Mouse (Mus musculus) urinary bladder, postnatal 25 days (tissue): ENCODE results near the gene Ptprm.

Experiments used
- DNase-seq: peaks from one replicate; pipeline ENCODE4 v3.0.0; 2022; ENCODE audit warnings: low spot score

The Ptprm gene

DNA sequence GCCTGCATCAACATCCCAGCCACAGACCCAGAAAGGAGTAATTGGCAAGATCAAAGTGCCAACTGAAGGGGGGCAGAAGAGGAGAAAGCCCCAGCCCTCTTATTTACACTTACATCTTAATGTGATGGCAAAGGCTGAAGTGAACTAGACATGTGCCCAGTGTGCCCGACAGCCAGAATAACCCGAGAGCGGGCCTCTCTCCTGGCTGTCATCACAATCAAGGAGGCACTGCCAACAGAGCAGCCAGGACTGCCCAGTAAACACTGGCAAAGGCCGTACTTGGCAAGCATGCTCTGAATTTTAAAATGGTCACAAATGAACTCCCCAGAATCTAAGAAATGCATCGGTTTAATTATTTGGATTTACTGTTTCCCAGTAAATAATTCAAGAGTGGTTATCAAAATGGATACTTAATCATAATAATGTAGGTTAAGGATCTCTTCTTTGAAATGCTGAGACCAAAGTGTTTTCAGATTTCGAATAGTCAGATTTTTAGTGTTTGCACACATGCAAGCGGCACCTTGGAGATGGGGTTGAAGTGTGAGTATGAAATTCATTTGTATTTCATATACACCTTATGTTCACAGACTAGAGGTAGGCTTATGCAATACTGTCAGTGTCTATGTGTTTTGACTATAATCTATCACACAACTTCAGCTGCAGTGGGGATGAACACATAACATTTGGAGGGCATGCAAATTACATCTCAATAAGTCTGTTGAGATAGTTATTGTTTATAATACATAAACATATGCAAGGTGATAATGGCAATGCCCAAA, 282.8 kb downstream of the Ptprm start:
- no peak for DNase-seq

DNA sequence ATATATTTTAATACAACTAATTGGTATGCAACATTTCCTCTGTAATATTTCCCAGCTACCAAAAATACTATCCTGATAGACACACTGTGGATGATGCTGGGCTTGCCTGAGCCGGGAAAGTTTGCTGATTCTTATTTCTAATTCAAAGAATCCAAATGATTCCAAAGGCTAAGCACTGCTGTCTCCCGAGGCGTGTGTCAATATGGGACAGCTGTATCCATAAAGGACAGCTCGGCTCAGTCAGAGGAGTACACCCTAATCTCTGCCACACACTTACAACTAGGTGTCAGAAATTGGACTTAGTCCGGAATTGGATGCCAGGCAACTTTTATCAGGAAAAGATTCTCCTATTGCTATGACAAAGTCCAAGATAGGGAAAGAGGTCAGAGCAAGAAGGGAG, 290.6 kb downstream of the Ptprm start:
- DNase-seq = no peak

DNA sequence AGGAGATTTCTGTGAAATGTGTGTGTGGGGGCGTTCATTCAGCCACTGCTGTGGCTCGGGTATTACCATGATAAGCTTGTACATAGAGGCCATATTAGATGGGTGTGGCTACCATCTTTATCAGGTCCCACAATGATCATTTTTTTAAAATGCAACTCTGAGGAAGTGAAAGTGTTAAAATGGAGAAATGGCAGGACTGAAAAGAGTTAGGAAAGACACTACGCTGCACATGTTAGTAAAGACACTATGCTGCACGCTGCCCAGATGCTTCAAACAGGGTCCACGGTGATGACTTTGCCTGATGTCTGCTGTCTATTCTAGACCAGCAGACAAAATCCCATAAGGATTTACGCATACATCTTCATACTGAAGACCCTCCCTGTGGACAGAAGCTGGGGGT, 298.6 kb downstream of the Ptprm start:
- DNase-seq = no peak

DNA sequence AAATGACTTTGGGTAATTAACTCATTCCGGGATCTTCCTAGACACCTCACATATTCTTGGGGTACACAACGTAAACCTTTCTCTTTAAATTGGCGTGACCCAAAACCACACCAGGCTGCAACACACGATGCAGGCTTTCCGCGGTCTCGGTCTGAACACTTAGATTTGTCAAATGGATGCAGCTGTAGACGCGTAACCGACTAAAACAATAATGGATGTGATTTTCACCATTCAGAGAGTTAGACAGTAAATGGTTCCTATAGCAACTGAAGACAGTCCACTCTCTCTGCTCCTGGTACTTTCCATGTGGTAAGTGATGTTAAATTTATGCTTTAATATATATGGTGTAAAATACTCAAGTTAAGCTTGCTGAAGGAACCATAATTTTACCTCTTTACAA, 300.1 kb downstream of the Ptprm start:
- no peak for DNase-seq

DNA sequence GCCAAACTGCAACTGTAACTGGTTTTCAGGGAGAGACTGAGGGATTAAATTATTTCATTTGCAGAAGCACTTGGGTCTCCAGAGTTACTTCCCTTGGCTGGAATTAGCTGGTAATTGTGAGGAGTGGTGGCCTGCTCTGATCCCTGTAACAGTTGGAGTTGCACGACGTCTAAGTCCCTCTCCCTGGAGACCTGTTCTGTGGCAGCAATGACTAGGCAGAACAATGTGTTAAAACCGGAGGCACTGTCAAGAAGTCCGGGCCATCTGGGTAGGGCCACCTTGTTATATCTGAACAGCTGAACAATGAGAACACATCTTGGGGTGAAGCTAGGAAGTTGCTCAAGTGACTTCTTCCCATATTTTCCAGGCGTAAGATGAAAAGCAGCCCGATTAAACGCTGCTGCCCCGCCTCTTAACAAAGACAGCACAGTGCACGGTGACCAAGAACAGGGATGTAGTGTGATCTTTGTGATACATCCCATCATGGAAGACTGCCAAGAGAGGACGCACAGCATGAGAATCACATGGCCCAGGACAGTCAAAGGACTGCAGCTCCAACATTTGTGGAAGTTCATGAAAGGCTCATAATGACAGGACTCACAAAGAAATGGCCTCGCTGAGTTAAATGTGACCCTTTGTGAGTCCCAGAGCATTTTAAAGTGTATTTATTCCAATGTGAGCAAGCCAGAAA, 301.5 kb downstream of the Ptprm start:
- DNase-seq = no peak

DNA sequence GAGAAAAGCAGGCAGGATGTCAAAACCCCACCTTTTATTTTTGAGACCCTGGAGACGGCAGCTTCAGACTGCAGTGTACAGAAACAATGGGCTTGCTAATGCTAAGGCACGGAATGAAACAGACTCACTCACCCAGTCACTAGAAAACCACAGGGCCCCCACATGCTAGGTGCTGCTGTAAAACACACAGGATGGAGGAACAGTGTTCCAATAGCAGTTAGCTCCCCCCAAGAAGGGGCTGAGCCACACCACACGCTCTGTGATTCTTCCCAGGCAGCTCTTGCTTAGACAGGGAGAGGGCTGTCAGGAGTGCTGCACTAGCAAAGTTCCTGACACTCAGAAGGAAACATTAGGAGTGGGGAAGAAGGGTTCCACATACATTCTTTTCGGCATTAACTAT, 306.6 kb downstream of the Ptprm start:
- no peak for DNase-seq

DNA sequence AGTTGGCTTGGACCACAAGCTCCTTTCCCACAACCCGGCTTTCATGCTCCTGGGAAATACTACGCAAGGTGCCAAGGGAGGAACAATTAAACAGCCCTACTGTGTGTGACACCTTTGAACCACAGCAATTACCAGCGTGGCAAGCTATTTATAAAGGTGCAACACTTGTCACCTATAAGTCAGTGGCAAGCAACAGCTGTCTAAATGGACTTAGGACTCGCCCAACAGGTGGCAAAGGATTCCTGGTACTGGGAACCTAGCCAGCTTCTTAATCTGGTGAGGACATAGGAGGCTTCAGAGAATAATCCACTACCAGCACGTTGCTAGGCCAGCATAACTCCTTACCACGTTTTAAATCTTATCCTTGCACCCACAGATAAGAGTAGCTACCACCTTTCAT, 315.7 kb downstream of the Ptprm start:
- DNase-seq = no peak

DNA sequence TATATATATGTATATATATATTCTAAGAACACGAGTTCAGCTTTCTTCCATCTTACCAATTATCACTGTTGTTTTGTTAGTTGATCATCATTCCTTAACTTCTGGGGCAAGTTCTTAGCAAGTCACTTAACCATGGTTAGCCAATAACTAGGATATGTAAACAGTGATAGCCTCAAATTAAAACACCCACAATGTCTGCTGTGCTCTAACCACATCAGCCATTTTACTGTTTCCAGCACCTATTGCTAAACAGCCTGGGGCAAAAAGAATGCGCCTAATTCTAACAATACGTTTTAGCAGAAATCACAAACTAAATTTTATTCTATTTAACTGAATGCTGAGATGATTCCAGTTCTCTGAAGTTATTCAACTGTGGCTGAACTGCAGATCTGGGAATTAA, 320.7 kb downstream of the Ptprm start:
- no peak for DNase-seq

DNA sequence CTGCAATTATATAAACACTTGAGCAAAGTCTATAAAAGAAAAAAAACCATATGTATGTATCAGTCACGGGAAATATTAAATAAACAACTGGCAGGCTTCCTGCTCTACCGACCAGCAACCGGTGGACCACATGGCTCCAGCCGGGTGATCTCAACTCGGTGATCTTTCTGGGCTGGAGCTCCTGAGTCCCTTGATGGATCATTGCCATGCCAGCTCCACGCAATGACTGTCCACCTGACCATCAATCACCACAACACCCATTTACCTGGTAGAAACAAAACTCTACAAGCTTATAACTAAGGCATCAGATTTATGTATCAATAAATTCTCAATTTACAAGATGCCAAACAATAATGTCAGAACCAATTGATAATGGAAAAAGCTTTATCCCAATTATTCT, 322.2 kb downstream of the Ptprm start:
- no peak for DNase-seq

DNA sequence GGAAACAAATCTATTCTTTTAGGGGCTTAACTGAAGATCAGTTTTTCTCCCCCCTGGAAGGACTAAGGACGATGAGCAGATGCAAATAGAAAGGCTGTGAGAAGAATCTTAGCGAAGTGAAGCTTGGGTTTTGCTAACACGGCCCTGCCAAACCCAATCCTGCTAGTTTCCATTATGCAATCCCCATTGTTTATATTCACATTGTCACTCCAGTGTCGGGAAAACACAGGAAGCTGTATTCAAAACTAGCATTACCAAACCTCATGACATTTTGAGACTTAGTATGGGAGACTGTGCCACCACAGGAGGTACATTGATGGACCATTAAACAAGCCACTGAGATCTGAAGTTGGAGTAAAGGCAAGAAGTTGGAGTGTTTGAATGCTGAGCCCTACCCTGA, 322.9 kb downstream of the Ptprm start:
- no peak for DNase-seq

DNA sequence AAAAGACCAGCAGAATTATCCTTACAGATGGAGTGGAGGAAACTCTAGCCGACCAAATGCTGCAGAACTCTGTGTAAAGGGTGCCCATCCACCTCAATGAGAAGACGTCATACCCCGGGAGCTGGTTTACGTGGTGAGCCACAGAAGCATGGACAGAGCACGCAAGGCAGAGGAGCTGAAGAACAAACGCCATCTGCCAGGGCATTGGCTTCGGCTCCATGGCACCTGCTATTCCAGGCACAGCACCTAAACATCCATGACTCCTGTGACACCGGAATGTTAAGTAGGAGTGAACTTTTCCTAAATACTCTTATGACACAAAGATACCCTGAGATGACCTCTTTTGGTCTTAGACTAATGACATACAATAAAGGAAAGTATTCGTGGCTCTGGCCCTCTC, 327.0 kb downstream of the Ptprm start:
- no peak for DNase-seq

DNA sequence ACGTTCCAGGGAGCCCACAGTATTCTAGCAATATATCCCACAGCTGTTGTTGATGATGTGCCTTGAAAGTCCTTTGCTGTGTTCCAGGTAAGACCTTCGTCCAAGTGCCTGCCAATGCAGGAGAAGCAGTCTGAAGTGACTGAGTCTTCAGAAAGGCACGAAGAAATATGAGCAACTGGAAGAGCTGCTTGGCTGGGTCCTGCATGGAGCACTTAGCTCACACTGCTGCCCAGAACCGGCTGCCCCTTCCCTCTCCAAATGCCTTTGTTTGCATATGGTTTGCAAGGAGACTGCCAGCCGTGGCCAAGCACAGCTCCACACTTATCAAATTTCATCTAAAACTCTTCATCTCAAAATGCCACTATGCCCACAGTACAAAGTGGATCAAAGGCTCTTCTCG, 337.8 kb downstream of the Ptprm start:
- DNase-seq = no peak

DNA sequence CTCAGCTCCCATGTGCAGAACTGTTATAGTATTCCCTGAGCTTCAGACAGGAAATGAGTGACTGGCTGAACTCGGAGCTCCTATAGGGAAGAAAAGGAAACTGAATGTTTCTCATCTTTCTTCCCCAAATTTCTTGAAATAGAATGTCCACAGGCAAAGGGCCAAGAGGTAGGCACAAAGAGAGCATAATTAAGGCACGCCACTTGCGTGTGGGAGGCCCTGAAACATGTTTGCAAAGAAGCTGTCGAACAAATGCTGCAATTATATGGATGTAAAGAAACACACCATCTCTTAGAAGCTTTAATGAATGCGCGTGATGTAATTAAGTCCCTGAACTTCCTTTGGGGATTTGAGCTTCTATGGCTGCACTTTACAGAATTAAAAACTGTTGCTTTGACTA, 341.0 kb downstream of the Ptprm start:
- no peak for DNase-seq

DNA sequence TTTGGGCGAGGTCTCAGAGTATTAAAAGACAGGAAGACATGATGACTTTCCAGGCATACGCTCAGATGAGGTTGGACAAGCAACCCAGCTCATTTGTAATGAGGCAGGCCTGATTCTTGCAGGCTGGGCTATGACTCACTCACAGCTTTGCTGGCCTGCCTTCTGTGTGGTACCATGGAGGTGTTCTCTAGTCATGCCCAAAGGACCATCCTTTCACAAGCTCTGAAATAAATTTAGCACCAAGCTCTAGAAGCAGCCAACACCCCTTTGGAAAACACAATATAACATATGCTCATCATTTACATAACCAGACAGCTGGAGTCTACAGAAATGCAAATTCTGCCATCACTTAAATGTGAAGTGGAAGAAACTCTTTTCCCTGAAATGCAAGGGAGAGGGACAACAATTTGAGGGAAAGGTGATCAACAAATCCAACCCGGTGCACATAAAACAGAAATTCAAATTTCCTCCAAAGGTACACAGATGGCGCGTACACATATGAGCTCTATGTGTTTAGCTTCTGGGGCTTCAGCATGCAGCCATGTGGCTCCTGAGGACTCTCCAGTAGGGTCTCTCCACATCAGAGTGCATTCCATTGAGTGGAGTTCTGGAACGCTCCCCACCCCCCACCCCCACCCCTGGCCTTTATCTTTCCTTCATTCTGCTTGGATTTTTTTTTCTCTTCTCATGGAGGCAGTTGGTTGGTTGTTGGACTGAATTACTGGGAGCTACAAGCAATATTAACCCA, 342.2 kb downstream of the Ptprm start:
- DNase-seq = no peak

DNA sequence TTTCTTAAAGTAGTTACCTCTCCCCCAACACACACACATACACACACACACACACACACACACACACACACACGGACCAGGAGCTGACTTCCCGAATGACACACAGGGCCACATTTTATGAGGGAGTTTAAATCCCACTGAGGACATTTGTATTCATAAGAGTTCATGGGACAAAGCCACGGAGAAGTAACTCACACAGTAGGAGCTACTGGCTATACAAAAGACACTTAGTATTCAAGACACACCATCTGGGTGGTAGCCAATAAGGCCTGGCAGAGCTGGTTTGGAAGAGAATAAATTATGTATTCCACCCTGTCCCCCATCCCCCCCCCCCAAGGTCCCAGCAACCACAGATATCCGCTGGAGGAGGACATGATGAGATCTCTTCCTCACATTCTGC, 344.1 kb downstream of the Ptprm start:
- DNase-seq = no peak

DNA sequence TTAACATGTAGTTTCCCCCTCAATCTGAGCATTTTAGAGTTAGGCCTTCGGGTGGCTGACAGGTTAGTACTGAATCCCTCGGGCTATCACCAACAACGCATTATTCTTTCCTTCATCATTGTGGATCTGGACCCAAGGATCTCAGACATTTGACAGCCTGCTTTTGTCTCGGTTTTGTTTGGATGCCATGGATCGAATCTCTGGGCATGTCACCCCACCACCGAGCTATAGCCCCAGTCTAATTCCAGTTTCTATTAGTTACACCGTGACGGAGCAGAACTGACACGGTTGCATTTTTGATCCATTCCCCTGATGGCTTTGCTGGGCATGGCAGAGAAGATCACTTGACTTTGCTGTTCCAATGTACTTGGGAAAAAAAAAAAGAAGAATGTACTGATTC, 346.1 kb downstream of the Ptprm start:
- no peak for DNase-seq

DNA sequence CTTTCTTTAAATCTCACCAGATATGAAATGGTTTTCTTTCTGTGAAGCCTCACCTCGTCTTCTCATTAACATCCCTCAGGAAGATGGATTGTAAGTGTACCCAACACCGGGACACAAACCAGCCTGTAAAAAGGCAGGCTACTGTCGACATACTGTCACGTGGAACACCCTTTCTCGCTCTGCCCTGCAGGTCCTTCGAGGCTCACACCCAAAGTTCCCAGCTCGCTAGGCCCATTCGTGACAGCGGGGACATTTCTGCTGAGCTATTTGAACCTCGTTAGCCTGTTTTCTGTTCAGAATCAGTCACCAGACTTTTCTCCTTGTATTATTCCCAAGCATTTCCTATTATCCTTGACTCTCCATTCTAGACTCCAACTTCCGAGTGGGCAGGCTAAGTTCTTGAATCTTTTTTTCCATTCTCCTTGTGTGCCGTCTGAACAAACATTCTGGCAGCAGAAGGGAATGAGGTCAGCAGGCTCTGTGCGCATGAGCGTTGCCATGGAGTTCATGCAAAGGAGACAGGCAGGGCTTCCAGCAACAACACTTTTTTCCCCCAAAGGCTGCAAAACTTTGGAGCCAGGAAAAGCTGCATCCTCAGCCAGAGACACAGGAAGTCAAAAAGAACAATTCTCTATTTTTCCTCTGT, 347.4 kb downstream of the Ptprm start:
- DNase-seq = peak; percentile 51

DNA sequence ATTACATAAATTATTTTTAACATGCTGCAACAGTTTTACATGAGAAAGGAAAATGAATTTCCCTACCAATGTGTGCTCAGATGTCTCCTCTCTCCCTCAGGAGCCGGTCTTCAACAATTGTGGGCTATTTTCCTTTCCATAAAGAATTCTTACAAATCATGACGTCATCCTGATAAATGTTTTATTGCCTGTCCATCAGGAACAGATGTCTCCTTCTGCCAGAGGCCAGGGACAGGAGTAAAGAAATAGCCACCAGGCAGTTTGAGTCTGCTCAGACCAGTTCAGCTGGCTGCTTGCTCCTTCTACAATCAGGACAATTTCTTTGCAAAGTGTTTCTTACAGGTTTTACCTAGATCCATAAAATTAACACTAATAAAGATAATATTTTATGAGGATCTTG, 357.4 kb downstream of the Ptprm start:
- no peak for DNase-seq

DNA sequence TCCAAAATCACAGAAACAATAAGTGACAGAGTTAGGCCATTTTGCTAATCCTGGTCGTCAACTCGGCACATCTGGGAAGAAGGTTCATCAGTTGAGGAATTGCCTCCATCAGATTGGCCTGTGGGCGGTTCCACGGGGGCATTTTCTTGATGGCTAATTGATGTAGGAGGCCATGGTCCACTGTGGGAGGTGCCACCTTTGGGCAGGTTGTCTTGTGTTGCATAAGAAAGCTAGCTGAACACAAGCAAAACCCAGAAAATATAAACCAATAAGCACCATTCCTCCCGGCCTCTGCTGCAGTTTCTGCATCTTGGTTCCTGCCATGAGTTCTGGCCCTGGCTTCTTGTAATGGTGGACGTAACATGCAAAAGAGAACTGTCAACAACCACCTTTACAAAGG, 358.2 kb downstream of the Ptprm start:
- DNase-seq = no peak

DNA sequence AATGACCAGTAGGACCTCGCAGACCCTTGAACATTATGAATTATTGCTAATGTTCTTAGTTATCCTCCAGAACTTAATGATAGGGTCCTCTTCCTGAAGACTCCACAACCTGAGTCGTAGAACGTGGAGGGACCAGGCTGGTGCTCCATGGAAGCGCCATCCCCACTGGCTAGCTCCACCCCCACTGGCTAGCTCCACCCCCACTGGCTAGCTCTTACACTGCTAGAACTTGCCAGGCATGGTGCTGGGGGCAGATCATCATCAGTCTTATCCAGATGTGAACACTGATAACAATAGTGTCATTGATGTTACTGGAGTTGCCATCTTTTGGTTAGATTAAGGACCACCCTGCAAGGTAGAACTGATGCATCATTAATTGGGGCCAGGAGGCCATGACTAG, 362.4 kb downstream of the Ptprm start:
- no peak for DNase-seq

DNA sequence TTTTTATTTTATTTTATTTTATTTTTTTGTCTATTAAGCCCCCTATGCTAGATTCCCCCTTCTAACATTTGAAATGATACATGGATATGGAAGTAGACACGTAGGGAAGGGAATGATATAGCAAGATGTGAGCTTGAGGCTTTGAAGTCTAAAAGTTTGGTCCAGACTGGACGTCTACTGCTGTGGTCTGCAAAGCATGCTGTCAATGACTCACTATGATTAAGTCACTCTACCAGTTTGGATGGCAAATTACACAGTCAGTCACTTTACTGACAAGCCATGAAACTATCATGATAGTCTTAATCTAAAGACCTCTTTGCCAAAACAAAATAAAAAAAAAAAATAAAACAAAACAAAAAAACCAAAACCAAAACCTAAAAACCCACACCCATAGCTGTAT, 363.5 kb downstream of the Ptprm start:
- DNase-seq = no peak

DNA sequence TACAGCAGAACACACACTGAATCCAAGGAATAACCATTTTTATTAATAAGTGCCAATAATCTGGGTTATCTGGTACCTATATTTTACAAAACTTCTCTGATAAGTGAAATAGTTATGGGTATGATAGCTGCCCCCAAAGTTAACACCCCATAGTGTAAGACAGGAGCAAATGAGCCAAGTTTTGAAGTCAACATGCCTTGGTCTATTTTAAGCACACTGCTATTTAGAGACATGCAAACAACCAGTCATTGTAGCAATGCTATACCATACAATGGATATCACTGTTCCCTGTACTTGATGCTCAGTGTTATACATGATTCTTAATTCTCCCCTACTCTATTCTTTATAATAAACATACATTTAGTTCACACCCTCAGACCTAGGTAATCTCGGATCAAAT, 366.2 kb downstream of the Ptprm start:
- no peak for DNase-seq

DNA sequence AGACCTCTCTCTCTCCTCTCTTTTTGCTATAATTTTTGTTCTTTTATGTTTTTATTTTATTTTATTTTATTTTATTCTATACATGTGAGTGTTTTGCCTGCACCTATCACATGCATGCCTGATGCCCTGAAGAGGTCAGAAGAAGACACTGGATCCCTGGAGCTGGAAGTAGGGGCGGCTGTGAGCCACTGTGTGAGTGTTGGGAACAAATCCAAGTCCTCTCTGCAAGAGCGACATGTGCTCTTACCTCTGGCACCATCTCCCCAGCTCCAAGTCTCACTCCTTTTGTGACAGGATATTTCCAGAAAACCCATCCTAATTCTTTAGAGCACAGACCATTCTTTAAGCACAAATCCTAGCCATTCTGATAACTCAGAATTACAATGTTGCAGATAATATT, 372.6 kb downstream of the Ptprm start:
- DNase-seq = no peak
